Mouse (Mus musculus) right cerebral cortex, adult 2 months (tissue): Measurements from ENCODE around the gene Lemd2.

Source experiments
- DNase-seq, 2 experiments: peaks; one replicate each; pipeline ENCODE4 v3.0.0; 2021 to 2022; ENCODE audit warnings: low spot score in 2 of 2

Lemd2 gene

GRCm38 (mm10) chr17:27159169-27159568 lies 45.1 kb downstream of the Lemd2 start:
- no peak for DNase-seq

DNA sequence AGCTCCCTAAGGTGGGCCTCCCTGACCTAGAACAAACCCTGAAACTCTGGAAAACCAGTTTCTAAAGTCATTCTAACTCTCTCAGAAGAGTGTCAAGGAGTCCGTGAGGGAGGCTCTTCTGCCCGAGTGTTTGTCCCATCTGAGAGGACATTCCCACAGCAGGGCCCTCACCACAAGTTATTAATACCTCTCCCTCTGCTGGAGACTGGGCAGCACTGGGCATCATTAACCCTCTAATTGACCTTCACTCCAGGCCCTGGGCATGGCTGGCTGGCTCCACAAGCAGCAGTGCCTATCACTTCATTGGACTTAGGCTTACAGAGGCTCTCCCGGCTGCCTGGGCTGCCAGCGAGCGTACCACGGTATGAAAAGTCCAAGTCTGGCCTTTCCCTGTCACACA lies 45.8 kb downstream of the Lemd2 start:
- DNase-seq = no peak

GRCm38 (mm10) chr17:27155752-27156151 lies 48.5 kb downstream of the Lemd2 start:
- DNase-seq = no peak

DNA sequence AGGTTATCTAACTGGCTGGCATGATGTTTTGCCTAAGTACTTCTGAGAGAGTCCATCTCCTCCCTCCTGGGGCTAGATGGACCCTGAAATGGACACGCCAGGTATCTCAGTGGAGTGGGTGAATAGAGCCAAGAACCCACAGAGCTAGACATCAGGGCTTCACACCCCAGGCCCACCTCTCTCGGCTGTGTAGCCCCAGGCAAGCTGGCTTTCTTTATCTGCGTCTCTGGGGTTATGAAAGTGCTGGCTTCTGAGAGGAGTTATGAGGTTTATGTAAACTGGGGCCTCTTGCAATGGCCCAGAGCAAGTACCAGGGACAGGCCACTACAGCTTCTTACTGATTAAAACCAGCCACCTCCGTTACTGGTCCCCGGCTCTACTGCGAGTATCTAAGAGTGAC lies 49.4 kb downstream of the Lemd2 start:
- no peak for DNase-seq

DNA sequence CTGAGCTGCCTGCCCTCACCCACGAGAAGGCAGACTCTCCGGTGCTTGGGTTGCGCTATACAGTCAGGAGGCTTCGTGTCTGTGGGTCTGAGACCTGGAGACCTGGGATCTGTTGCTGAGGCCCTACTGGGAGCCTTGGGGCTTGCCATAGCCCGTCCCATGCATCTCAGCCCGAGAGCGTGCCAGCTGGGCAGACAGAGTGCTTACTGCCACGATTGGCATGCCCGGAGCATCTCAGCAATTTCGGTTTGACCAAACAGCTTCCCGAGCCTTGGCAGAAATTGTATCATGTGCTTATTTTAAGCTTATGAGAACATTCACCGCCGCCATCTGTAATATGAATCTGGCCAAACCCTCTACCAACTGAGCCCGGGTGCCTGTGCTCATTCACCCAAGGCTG lies 50.0 kb downstream of the Lemd2 start:
- DNase-seq = no peak

DNA sequence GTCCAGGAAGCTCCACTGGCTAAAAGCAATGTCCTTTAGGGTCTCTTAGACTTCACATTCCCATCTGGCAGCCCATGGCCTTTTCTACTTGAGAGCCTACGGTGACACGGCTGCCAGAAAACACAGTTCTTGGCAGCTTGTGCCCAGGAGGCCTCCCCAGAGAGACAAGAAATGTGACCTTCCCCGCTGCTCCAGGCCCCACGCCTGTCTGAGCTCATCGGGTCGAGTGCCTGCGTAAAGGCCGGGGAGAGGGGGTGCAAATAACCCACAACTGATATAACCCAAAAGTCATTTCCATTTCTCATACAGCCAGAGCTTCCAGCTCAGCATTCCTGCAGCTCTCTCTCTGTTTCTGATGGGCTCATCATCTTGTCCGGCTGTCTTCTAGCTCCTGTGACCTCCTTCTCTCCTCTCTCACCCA lies 50.5 kb downstream of the Lemd2 start:
- DNase-seq = no peak

DNA sequence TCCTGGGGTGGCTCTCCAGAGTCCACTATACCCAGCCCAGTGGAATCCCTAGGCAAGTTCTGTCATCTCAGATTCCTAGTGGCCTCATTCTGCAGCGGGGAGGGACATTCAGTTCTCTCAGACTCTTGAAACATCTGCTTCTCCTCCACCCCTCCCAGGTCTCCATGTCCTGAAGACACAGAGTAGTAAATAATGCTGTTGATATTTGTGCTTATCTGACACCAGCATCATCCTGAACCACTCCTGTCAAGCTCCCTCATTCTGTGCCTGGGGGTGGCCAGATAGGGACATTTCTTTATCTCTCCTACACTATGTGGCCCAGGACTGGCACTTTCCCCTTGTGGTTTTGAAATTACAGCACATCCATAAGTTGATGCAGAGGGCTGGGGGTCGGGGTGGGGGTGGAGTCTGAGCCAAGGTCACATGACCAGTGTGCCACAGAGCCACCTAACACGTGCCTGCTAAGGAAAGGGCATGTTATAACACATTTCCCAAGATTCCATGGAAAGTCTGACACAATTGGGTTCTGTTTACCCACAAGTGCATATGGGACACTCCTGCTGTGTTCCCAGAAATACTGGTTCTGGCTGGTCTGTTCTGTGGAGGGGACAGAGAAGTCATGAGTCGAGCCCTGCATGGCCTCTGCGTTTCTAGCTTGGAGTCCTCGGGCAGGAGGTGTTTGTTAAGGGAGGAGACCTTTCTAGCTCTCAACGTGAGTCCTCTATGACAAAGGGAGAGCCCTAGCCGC lies 51.1 kb downstream of the Lemd2 start:
- no peak for DNase-seq

GRCm38 (mm10) chr17:27151411-27151810 lies 52.9 kb downstream of the Lemd2 start:
- DNase-seq = no peak

GRCm38 (mm10) chr17:27150871-27151270 lies 53.4 kb downstream of the Lemd2 start:
- DNase-seq = no peak

DNA sequence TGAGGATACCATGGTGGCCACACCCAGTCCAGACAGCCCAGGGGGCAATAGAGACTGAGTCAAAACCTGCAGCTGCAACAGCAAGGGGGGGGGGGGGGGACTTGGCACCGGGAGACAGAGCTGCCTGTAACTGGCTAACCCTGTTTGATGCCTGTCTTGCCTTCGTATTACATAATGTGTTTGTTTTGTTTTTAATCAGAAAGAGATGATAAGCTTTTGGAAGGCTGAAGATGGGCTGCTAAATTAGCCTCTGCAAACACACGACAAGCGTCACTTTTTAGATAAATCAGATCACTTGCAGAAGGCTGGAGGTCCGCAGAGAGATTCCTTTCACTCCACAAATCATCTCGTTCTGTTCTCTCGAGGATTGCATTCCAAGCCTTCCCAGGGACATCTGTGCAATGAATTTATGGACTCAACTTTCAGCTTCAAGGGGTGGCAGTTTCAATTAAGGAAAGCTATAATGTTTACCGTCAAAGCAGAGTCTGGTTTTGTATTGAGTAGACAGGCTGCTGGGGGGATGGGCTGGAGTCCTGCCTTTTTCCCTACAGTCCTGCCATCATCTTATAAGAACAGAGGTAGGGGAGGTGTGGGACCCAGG lies 57.8 kb downstream of the Lemd2 start:
- no peak for DNase-seq

GRCm38 (mm10) chr17:27144152-27144551 lies 60.1 kb downstream of the Lemd2 start:
- DNase-seq = no peak

DNA sequence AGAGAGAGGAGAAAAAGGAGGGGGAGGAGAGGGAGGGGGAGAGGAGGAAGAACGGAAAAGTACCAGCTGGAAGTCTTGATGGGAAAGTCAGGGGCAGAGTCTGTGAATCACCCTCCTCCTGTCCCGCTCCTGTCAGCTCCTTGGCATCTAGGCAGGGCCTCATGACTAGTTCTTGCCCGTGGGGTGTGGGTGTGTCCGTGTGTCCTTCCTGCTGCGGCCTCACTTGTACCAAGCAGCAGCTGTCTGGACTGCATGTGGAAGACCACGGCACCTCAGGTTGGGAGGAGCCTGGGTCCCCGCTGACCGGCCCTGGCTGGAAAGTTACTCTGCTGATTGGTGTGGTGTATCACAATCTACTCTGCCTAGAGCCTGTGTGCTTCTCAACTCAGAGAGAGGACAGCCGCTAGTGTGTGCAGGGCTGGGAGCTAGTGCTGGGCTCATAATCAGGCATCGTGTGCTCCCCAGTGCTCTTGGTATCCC lies 62.3 kb downstream of the Lemd2 start:
- DNase-seq = no peak

GRCm38 (mm10) chr17:27140262-27140661 lies 64.0 kb downstream of the Lemd2 start:
- DNase-seq = no peak
